Mouse (Mus musculus): Measurements from ENCODE around the gene Actn1. TPM values are rescaled to one million over a fixed set of nuclear protein-coding genes. Genes with fewer than 3 reads are reported as not detected.

Gene Actn1
- polyA plus RNA-seq, 1 experiment from 2014 or later, result 40.4 TPM

DNA sequence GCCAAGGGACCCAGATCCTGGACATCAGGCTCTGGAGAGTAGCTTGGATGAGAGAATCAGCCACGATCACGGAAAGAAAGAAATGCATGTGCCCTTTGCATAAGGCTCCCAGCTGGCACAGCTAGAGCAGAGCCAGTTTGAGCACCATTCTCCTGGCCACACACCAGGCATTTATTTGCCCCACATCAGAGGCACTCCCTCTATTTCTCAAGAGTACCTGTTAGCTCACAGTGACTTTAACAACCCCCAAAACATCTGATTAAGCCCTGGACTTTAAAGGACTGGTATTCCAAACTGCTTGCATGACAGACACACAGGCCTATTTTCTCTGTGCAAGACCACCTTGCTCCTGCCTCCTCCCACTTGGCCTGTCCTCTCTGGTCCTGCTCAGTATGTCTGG, 78.3 kb downstream of the Actn1 start:
- H3K9ac ChIP-seq, result no peak overlapping the region
- H3K4me3 ChIP-seq, result no peak overlapping the region
- H3K27me3 ChIP-seq (replicated peaks), result no peaks in the 10 kb centered on the region
- H3K36me3 ChIP-seq, result peaks cover 93% of the 10 kb centered on the region
- ATAC-seq (ENCODE audit: extremely low read depth, insufficient number of reproducible peaks, low FRiP score, low TSS enrichment), result no peak
- WGBS, result 87% methylated on average over 2 of the region's 2 CpGs
- no peak overlapping the region for H3K27ac ChIP-seq (replicated peaks)
- H3K4me1 ChIP-seq, result no peaks in the 10 kb centered on the region
- no peaks in the 10 kb centered on the region for H3K9me3 ChIP-seq
- no peak overlapping the region for H3K4me2 ChIP-seq

GRCm38 (mm10) chr12:80178035-80178434, 82.1 kb downstream of the Actn1 start:
- Histone ChIP-seq H3K27me3 (replicated peaks) (no peaks in the 10 kb centered on the region), H3K36me3 (peaks cover 95% of the 10 kb centered on the region), H3K4me1 (no peaks in the 10 kb centered on the region), H3K27ac (replicated peaks) (no peak overlapping the region), H3K9ac (no peak overlapping the region), H3K9me3 (no peaks in the 10 kb centered on the region), H3K4me3 (no peak overlapping the region), H3K4me2 (no peak overlapping the region)
- WGBS, result 71% methylated on average over 10 of the region's 10 CpGs
- no peak for ATAC-seq (ENCODE audit: extremely low read depth, insufficient number of reproducible peaks, low FRiP score, low TSS enrichment)

- 53% methylated on average over 12 of the region's 12 CpGs for WGBS
- Histone ChIP-seq H3K9ac (peak overlapping the region; percentile 62; the same call in 1 of the 2 replicates), H3K9me3 (no peaks in the 10 kb centered on the region), H3K27ac (replicated peaks) (peak overlapping the region; percentile 89), H3K4me3 (peak overlapping the region; percentile 61), H3K4me2 (peak overlapping the region; percentile 58), H3K36me3 (peaks cover 92% of the 10 kb centered on the region), H3K4me1 (peaks cover 17% of the 10 kb centered on the region), H3K27me3 (replicated peaks) (no peaks in the 10 kb centered on the region)
- no peak for ATAC-seq (ENCODE audit: extremely low read depth, insufficient number of reproducible peaks, low FRiP score, low TSS enrichment)
Measured at GRCm38 (mm10) chr12:80168736-80169135, 91.4 kb downstream of the Actn1 start.

DNA sequence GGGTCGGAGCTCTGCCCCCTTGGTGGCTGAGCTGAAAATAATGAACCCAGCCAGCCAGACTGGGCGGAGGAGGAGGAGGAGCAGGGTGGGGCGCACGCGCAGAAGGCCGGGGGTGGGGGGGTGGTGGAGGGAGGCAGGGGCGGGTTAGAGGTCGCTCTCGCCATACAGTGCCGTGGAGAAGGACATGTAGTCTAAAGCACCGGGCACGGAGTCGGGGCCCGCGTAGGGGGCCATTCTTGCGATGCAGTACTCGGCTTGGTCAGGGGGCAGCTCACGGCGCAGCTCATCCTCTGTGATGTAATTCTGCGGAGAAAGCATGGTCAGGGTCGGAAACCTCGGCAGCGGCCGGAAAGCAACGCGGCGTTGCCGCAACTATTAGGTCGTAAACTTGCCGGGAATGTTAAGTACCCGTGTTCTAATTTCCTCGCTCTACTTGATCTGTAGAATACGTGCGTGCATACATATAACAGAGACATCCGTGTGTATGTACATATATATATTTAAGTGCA, 91.9 kb downstream of the Actn1 start:
- ATAC-seq (ENCODE audit: extremely low read depth, insufficient number of reproducible peaks, low FRiP score, low TSS enrichment), result 0 out of 2 replicates have a peak, but pooled peaks have one; percentile 43
- Histone ChIP-seq H3K4me2 (peak overlapping the region; percentile 58), H3K27me3 (replicated peaks) (no peaks in the 10 kb centered on the region), H3K4me1 (peaks cover 17% of the 10 kb centered on the region), H3K4me3 (peak overlapping the region; percentile 61), H3K9ac (peak overlapping the region; percentile 81), H3K27ac (replicated peaks) (peak overlapping the region; percentile 89), H3K9me3 (no peaks in the 10 kb centered on the region), H3K36me3 (peaks cover 90% of the 10 kb centered on the region)
- WGBS, result 23% methylated on average over 35 of the region's 35 CpGs

DNA sequence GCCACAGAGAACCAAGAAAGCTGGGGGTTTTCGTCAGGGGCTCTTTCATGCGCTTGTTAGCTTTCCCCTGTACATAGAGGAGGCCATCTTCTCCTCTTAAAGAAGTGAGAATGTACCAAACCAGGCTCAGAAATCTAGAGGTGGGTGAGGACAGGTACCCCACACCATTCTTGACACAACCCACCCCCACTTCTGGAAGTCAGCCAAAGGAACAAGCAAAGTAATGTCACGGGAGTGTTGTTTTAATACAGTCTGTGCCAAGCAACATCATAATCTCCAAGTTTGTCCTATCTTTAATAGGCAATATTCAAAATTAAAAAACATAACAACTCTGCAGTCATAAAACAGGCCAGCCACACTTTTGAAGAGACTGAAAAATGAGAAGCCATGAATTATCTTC, 92.8 kb downstream of the Actn1 start:
- WGBS, result 72% methylated on average over 3 of the region's 3 CpGs
- H3K36me3 ChIP-seq, result peaks cover 80% of the 10 kb centered on the region
- no peak for ATAC-seq (ENCODE audit: extremely low read depth, insufficient number of reproducible peaks, low FRiP score, low TSS enrichment)

DNA sequence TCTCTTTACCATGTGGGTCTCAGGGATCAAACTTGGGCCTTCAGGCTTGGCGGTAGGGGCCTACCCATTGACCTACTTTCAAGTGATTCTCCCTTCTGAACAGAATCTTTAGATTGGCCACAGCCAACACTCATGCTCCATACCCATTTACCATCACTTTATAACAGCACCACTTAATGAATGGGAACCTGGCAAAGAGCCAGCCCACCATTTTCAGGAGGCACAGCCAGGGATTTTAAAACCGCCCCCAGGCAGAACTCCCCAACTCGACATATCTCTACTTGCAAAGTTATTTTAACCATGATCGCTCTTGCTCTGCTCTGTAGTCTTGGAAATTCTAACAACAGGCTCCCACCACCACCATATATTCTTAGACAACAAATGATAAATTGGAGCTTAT, 93.5 kb downstream of the Actn1 start:
- peaks cover 74% of the 10 kb centered on the region for H3K36me3 ChIP-seq
- WGBS, result 64% methylated on average over 4 of the region's 4 CpGs
- no peak overlapping the region for H3K4me3 ChIP-seq
- H3K9me3 ChIP-seq, result no peaks in the 10 kb centered on the region
- no peak overlapping the region for H3K9ac ChIP-seq
- no peak overlapping the region for H3K27ac ChIP-seq (replicated peaks)
- no peaks in the 10 kb centered on the region for H3K27me3 ChIP-seq (replicated peaks)
- peaks cover 17% of the 10 kb centered on the region for H3K4me1 ChIP-seq
- ATAC-seq (ENCODE audit: extremely low read depth, insufficient number of reproducible peaks, low FRiP score, low TSS enrichment), result no peak
- H3K4me2 ChIP-seq, result no peak overlapping the region

More for the DNA sequence above, 92.8 kb downstream of the Actn1 start:
- Histone ChIP-seq H3K9me3 (no peaks in the 10 kb centered on the region), H3K4me2 (no peak overlapping the region), H3K27ac (replicated peaks) (no peak overlapping the region), H3K4me3 (no peak overlapping the region), H3K9ac (0 out of 2 replicates have a peak overlapping the region, but pooled peaks have one; percentile 4), H3K27me3 (replicated peaks) (no peaks in the 10 kb centered on the region), H3K4me1 (peaks cover 17% of the 10 kb centered on the region)

DNA sequence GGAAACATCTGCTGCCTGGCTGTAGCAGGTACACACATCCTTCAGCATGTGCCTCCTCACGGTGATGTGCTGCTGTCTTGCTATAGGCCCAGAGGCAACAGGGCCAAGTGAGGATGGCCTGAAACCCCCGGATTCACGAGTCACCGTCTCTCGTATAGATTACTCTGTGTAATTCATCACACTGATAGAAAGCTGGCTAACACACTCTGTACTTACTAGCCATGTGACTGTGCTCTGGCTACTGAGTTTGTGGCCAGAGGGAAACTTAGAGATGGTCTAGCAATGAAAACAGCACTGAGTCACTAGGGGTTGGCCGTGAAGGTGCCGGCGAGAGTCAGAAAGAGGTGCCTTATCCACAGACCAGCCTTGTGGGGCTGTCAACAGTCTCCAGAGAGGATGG, 95.6 kb downstream of the Actn1 start:
- Histone ChIP-seq H3K4me3 (no peak overlapping the region), H3K27me3 (replicated peaks) (no peaks in the 10 kb centered on the region), H3K9me3 (no peaks in the 10 kb centered on the region), H3K27ac (replicated peaks) (no peak overlapping the region), H3K9ac (no peak overlapping the region), H3K4me1 (peaks cover 17% of the 10 kb centered on the region), H3K36me3 (peaks cover 52% of the 10 kb centered on the region), H3K4me2 (no peak overlapping the region)
- ATAC-seq (ENCODE audit: extremely low read depth, insufficient number of reproducible peaks, low FRiP score, low TSS enrichment), result no peak
- 77% methylated on average over 8 of the region's 8 CpGs for WGBS

DNA sequence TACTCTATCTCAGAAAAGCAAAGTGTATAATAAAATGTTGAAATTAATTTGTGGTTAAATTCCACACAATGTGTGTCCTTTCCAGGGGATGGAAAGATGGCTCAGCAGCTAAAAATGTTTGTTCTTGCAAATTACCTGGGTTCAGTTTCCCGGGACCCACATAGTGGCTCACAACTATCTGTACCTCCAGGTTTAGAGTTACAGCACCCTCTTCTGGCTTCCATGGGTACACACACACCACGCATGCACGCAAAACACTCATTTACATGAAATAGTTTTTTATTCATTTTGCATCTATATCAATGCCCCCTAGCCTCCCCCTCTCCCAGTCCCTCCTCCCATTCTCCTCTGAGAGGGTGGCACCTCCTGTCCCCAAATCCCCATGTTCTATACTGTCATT, 97.7 kb downstream of the Actn1 start:
- Histone ChIP-seq H3K9ac (no peak overlapping the region), H3K27ac (replicated peaks) (no peak overlapping the region), H3K36me3 (peaks cover 37% of the 10 kb centered on the region), H3K4me2 (no peak overlapping the region), H3K27me3 (replicated peaks) (no peaks in the 10 kb centered on the region), H3K9me3 (no peaks in the 10 kb centered on the region), H3K4me1 (peaks cover 14% of the 10 kb centered on the region), H3K4me3 (no peak overlapping the region)
- no peak for ATAC-seq (ENCODE audit: extremely low read depth, insufficient number of reproducible peaks, low FRiP score, low TSS enrichment)
- 71% methylated on average over 3 of the region's 3 CpGs for WGBS

- 6% methylated on average over 5 of the region's 5 CpGs for WGBS
- H3K27me3 ChIP-seq (replicated peaks), result 0 out of 2 replicates have a peak, but pooled peaks cover 4% of the 10 kb centered on the region
- peaks cover 4% of the 10 kb centered on the region; the same call in 1 of the 2 replicates for H3K4me1 ChIP-seq
- no peak overlapping the region for H3K4me3 ChIP-seq
- no peaks in the 10 kb centered on the region for H3K36me3 ChIP-seq
- H3K9ac ChIP-seq, result no peak overlapping the region
- H3K4me2 ChIP-seq, result peak overlapping the region; percentile 26; the same call in 1 of the 2 replicates
- H3K9me3 ChIP-seq, result no peaks in the 10 kb centered on the region
- no peak for ATAC-seq (ENCODE audit: extremely low read depth, insufficient number of reproducible peaks, low FRiP score, low TSS enrichment)
- H3K27ac ChIP-seq (replicated peaks), result no peak overlapping the region
Measured at GRCm38 (mm10) chr12:80157675-80158074, 102.5 kb downstream of the Actn1 start.

GRCm38 (mm10) chr12:80153687-80154326, 106.4 kb downstream of the Actn1 start:
- 36% methylated on average over 10 of the region's 10 CpGs for WGBS

GRCm38 (mm10) chr12:80153078-80153477, 107.1 kb downstream of the Actn1 start:
- no peak overlapping the region for H3K4me2 ChIP-seq
- H3K36me3 ChIP-seq, result no peaks in the 10 kb centered on the region
- H3K4me3 ChIP-seq, result no peak overlapping the region
- WGBS, result 76% methylated on average over 6 of the region's 6 CpGs
- no peak overlapping the region for H3K27ac ChIP-seq (replicated peaks)
- H3K27me3 ChIP-seq (replicated peaks), result 0 out of 2 replicates have a peak, but pooled peaks cover 4% of the 10 kb centered on the region
- no peak for ATAC-seq (ENCODE audit: extremely low read depth, insufficient number of reproducible peaks, low FRiP score, low TSS enrichment)
- H3K9me3 ChIP-seq, result no peaks in the 10 kb centered on the region
- peaks cover 8% of the 10 kb centered on the region for H3K4me1 ChIP-seq
- H3K9ac ChIP-seq, result no peak overlapping the region

More at GRCm38 (mm10) chr12:80153687-80154326, 106.4 kb downstream of the Actn1 start:
- no peak overlapping the region for H3K9ac ChIP-seq
- no peaks in the 10 kb centered on the region for H3K36me3 ChIP-seq
- H3K27ac ChIP-seq (replicated peaks), result no peak overlapping the region
- peaks cover 9% of the 10 kb centered on the region for H3K4me1 ChIP-seq
- H3K27me3 ChIP-seq (replicated peaks), result 0 out of 2 replicates have a peak, but pooled peaks cover 4% of the 10 kb centered on the region
- peak overlapping the region; percentile 24; the same call in 1 of the 2 replicates for H3K4me2 ChIP-seq
- H3K9me3 ChIP-seq, result no peaks in the 10 kb centered on the region
- no peak for ATAC-seq (ENCODE audit: extremely low read depth, insufficient number of reproducible peaks, low FRiP score, low TSS enrichment)
- H3K4me3 ChIP-seq, result no peak overlapping the region

- no peak for ATAC-seq (ENCODE audit: extremely low read depth, insufficient number of reproducible peaks, low FRiP score, low TSS enrichment)
Measured at GRCm38 (mm10) chr12:80151821-80152220, 108.3 kb downstream of the Actn1 start.

More at GRCm38 (mm10) chr12:80151821-80152220, 108.3 kb downstream of the Actn1 start:
- Histone ChIP-seq H3K4me1 (peaks cover 8% of the 10 kb centered on the region), H3K4me3 (no peak overlapping the region), H3K27ac (replicated peaks) (no peak overlapping the region), H3K9ac (no peak overlapping the region), H3K36me3 (no peaks in the 10 kb centered on the region), H3K27me3 (replicated peaks) (0 out of 2 replicates have a peak, but pooled peaks cover 4% of the 10 kb centered on the region), H3K9me3 (no peaks in the 10 kb centered on the region), H3K4me2 (no peak overlapping the region)
- WGBS, result 87% methylated on average over 6 of the region's 6 CpGs
